Mouse (Mus musculus) lung, postnatal 10 days (tissue): ENCODE data around the gene Pard3.

Source experiments
- DNase-seq: peaks from one replicate; pipeline ENCODE4 v3.0.0; 2021

Pard3 gene

DNA sequence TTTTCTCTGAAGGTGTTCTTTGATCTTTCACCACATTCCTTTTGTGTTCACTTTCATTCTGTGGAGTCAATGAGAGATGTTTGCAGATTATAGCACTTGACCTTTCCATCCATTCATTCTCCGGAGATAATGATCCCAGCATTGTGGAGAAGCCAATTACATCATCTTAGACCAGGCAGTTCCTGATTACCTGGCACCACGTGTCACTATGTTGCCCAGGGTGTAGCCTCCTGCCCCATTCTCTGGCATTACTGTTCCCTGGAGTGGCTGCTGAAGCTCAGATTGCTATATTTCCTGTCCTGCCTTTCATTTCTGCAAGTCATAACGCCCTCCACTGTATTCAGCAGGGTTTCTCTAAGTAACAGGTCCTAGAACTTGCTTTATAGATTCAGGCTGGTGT lies 304.7 kb downstream of the Pard3 start:
- DNase-seq: no peak

GRCm38 (mm10) chr8:127371326-127371949 lies 307.7 kb downstream of the Pard3 start:
- no peak for DNase-seq

- no peak for DNase-seq
Observed at GRCm38 (mm10) chr8:127377775-127378174, 314.1 kb downstream of the Pard3 start.

- no peak for DNase-seq
Observed at GRCm38 (mm10) chr8:127378994-127379858, 315.5 kb downstream of the Pard3 start.

GRCm38 (mm10) chr8:127381259-127381658 lies 317.6 kb downstream of the Pard3 start:
- DNase-seq: no peak

DNA sequence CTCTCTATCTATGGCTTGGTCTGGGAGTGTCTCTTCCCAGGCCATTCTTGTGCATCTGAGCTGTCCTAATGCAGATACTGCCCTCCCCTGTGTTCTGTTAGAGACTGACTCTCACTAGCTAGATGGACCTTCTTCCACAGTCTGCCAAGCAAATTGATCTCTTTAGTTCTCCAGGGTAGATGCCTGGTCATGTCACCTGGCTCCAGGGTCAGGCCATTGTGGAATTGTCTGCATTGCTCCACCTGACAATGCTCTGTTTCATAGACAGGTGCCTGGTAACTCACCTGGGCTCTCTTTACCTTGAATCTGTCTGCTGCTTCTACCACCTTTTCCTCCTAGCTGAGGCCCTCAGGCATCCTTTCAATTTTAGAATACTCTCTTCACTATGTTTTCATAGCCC lies 329.0 kb downstream of the Pard3 start:
- no peak for DNase-seq

- no peak for DNase-seq
Observed at GRCm38 (mm10) chr8:127395488-127395887, 331.8 kb downstream of the Pard3 start.

DNA sequence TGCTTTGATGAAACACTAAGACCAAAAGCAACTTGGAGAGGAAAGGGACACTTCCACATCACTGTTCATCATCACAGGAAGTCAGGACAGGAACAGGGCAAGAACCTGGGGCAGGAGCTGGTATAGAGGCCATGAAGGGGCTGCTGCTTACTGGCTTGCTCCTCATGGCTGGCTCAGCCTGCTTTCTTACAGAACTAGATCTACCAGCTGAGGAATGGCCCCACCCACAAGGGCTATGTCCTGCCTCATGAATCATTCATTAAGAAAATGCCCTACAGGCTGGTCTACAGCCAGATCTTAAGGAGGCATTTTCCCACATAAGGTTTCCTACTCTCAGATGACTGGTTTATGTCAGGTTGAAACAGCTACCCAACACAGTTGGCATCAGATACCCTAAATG lies 342.1 kb downstream of the Pard3 start:
- no peak for DNase-seq

- DNase-seq: no peak
Observed at GRCm38 (mm10) chr8:127410606-127411005, 346.9 kb downstream of the Pard3 start.

DNA sequence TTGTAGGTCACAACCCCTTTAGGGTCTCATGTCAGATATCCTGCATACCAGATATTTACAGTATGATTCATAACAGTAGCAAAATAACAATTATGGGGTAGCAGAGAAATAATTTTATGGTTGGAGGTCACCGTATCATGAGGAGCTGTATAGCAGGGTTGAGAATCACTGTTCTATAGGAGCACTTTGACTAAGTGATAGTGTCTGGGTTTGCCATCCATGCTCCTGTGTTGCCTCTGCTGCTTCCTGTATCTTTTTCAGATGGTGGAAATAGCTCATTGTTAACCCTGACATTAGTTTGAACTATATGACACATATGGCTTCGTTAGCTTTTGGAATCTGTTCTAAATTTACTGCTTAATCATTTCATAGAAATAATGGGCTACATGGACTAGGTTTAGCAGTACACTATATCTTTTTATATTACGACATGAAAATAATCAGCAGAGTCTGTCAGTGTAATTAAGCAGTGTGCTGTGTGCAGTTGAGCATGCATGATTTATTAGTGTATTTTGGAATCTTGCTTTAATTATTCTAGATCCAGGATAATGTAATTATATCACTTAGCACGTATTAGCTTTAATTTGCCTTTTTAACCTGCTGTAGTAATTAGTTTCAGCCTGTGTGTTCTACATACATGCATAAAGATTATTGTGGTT lies 347.6 kb downstream of the Pard3 start:
- no peak for DNase-seq

DNA sequence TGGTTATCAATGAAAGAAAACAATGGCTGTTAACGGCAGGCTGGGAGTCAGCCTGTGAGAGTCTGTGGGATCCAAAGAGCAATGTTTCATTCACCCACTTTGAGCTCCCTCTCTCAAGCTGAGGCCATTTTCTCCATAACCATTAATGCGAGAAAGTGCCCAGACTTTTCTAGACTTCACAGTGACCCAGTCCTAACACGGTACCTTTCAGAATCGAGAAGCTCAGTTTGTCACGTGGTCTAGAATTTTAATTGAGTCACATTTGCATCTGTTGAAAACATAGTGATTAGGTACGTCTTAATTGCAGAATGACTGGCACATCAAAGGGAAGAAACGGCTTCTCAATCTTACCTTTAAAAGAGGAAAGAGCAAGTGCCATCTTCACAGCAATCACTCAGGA lies 359.3 kb downstream of the Pard3 start:
- no peak for DNase-seq

GRCm38 (mm10) chr8:127424211-127424916 lies 360.7 kb downstream of the Pard3 start:
- DNase-seq: no peak

DNA sequence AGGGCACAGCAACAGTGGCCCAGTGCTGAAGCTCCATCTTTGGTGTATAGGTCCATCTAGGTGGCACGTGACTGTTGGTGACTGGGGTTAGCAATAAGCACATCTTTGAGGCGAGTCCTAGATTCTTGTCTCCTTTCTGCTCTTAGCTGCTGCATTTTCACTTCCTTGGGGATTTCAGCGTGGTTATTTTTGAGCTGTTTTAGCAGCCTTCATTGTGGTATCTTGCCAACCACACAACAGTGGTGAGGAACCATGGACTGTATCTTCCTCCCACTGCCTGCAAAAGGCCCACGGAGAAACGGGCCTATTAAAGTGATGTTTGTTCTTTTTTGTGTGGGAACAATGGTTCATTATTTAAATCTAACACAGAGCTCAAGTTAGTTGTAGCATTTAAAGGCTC lies 363.2 kb downstream of the Pard3 start:
- no peak for DNase-seq

DNA sequence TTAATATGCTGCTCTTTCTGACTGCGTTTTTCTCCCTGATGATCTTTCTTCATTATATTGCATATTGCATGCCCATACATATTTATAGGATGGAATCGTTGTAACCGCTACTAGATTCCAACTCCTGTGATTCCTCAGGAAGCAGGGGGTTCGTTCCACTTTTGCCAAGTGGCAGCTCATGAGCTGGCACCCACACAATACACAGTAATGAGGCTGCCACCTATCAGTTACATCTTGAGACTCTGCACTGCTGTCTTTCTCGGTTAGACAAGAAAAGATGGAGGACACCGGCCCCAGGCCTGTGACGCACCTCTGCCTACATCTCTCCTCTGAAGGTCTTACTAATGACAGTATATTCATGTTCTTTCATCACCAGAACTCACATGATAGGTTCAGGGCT lies 364.3 kb downstream of the Pard3 start:
- DNase-seq: no peak

- no peak for DNase-seq
Observed at GRCm38 (mm10) chr8:127431236-127431635, 367.5 kb downstream of the Pard3 start.

GRCm38 (mm10) chr8:127435975-127436374 lies 372.3 kb downstream of the Pard3 start:
- no peak for DNase-seq

DNA sequence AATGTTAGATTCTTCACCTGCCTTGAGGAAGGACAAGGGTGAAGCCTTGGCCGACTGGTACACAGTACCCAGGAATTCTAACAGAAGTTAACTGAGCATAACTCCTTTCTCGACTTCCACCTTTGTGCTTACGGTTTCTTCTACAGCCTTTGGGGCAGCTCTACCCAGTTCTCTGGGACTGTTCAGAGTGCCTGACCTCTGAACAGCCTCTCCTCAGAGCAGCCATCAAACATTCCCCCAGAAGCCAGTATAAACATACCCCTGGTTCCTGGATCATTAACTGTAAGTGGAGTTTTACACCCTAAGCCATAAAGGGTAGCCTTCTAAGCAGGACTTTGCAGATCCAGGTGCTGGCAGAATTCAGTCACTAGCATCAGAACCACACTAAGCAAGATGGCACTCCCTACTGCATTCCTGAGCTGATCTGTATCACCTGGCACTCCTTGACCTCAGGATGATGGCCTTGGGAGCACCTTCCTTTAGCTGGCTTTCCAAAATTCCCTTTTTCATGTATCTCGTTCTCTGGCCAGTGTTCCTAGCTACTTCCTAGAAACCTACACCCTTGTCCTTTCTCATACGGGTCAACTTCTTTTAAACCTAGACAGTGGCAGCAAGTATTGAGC lies 374.0 kb downstream of the Pard3 start:
- DNase-seq: no peak

DNA sequence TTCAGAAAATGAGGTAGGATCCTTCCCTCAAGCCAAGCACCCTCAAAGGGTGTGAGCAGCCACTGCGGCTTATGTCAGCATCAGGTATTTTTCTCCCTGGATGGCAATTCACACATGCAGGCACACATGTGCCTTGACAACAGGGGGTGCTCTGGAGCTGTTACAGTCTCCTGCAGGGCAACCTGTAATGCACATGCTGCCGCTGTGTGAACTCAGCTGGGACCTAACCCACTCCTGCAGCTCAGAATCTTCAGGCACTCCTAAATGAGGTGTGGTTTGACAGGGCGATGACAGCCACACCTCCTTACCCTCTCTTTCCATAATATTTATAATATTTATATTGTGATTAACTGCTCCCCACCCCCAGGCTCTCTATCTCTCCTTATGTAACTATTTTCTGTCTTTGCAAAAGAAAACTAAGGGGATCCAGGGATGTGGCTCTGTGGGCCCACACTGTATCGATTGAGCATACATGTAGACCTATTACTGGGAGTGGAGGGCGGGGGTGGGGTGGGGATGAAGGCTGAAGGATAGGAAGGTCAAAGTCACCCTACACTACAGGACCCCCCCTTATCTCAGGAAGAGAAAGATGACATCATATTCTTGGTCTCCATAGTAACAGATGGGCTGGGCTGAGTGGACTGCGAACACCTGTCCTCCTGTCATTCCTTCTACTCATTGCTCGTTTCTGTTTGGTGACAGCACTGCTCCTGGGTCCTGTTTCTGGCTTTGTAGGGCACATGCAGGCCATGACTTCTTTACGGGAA lies 375.1 kb downstream of the Pard3 start:
- DNase-seq: peak; percentile 79

- DNase-seq: peak; percentile 61
Observed at GRCm38 (mm10) chr8:127439392-127440160, 375.9 kb downstream of the Pard3 start.

DNA sequence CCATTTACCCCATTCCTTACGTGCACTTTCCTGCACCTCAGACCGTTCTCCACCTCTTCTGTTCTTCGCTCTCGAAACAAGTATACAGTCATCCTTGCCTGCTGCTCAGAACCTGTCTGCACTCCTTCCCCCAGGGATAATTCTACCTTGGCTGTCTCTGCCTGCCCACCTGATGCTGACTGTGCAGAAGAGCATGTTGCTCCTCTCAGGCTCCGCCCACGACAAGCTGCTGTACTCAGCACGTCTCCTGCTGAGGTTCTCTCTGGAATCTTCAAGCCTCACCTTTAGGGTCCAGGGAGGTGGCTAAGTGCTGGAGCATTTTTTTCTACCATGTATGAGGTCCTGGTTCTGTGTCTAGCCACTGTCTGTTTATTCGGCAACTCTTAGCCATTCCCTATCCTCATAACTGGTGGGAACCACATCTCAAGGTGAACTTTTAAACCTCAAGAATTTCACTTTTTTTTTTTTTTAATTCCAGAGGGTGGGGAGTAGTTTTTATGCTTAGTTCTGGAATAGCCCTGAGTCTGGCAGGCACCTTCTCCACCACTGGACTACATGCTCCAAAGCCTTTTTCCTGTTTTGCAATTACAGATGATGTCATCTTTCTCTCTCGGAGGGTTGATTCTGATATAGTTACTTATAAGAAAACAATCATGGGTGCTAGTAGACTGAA lies 376.6 kb downstream of the Pard3 start:
- DNase-seq: no peak
